Mouse (Mus musculus) hindbrain, embryonic 12.5 days (tissue): ENCODE measurements around the gene Lmx1b. TPM values are rescaled to one million over a fixed set of nuclear protein-coding genes. Genes with fewer than 3 reads are reported as not detected.

Source experiments
- ATAC-seq: fragments of 200-750 bp; cut with Nextera tagmentation; 2 replicates; pipeline ENCODE4 v1.8.0; 2017; ENCODE audit warnings: moderate TSS enrichment; ENCODE audit not compliant: low FRiP score
- H3K27ac ChIP-seq: fragments of 300-500 bp; sonication (generic); 2 replicates; pipeline ENCODE4 v1.5.1; 2016; ENCODE audit warnings: mild to moderate bottlenecking
- H3K27me3 ChIP-seq: fragments of 300-500 bp; sonication (generic); 2 replicates; pipeline ENCODE4 v1.6.1; 2016; ENCODE audit warnings: mild to moderate bottlenecking
- H3K36me3 ChIP-seq: fragments of 300-500 bp; sonication (generic); 2 replicates; pipeline ENCODE4 v1.6.1; 2016; ENCODE audit warnings: mild to moderate bottlenecking
- H3K4me1 ChIP-seq: fragments of 300-500 bp; sonication (generic); 2 replicates; pipeline ENCODE4 v1.6.1; 2016
- H3K4me2 ChIP-seq: fragments of 300-500 bp; sonication (generic); replicated peaks from 2 replicates; pipeline ENCODE4 v1.6.1; 2016; ENCODE audit warnings: mild to moderate bottlenecking
- H3K4me3 ChIP-seq: fragments of 300-500 bp; sonication (generic); 2 replicates; pipeline ENCODE4 v1.5.1; 2016; ENCODE audit warnings: mild to moderate bottlenecking
- H3K9ac ChIP-seq: fragments of 300-500 bp; sonication (generic); 2 replicates; pipeline ENCODE4 v1.6.1; 2016; ENCODE audit warnings: mild to moderate bottlenecking, moderate library complexity
- H3K9me3 ChIP-seq: fragments of 300-500 bp; sonication (generic); replicated peaks from 2 replicates; pipeline ENCODE4 v1.6.1; 2016; ENCODE audit warnings: mild to moderate bottlenecking
- WGBS: fragments of 180-500 bp; shearing (Covaris S2); methylation state at CpG from one replicate; pipeline ENCODE4 v1.1.7; 2016; 5-methylcytosine and 5-hydroxymethylcytosine counted together
- polyA plus RNA-seq: library from polyadenylated mRNA; unstranded; fragments of >200 nt; fragmentation: Nextera tagmentation; extraction: Ambion mirVana; gene quantifications from 2 replicates; pipeline ENCODE4 v1.2.1, GENCODE M21; 2016

The Lmx1b gene
- polyA plus RNA-seq, 1 experiment from 2014 or later, result 5.0 TPM

- no peaks in the 10 kb centered on the region for H3K9me3 ChIP-seq
- H3K4me1 ChIP-seq, result peaks cover 23% of the 10 kb centered on the region
- H3K27me3 ChIP-seq, result peaks cover 99% of the 10 kb centered on the region
- H3K4me2 ChIP-seq, result peak overlapping the region; percentile 60
- WGBS, result under 1% methylated on average over 41 of the region's 41 CpGs
- no peak for ATAC-seq
- peak overlapping the region; percentile 45 for H3K4me3 ChIP-seq
- no peaks in the 10 kb centered on the region for H3K36me3 ChIP-seq
- H3K27ac ChIP-seq, result peak overlapping the region; percentile 76
- peak overlapping the region; percentile 68 for H3K9ac ChIP-seq
Measured at GRCm38 (mm10) chr2:33641859-33642571, 1.7 kb upstream of the Lmx1b start.

GRCm38 (mm10) chr2:33640978-33641858, 907 bp upstream of the Lmx1b start:
- Histone ChIP-seq H3K4me1 (peaks cover 23% of the 10 kb centered on the region), H3K27ac (peak overlapping the region; percentile 77), H3K4me3 (peak overlapping the region; percentile 45), H3K9me3 (no peaks in the 10 kb centered on the region), H3K9ac (peak overlapping the region; percentile 68), H3K36me3 (no peaks in the 10 kb centered on the region), H3K4me2 (peak overlapping the region; percentile 60), H3K27me3 (peaks cover 91% of the 10 kb centered on the region)
- peak; percentile 64; the same call in 1 of the 2 replicates for ATAC-seq
- under 1% methylated on average over 42 of the region's 56 CpGs for WGBS

GRCm38 (mm10) chr2:33639301-33640170, 775 bp downstream of the Lmx1b start:
- peaks cover 23% of the 10 kb centered on the region for H3K4me1 ChIP-seq
- H3K4me2 ChIP-seq, result peak overlapping the region; percentile 60
- peaks cover 90% of the 10 kb centered on the region for H3K27me3 ChIP-seq
- H3K9ac ChIP-seq, result peak overlapping the region; percentile 68
- H3K4me3 ChIP-seq, result peak overlapping the region; percentile 45
- no peak; the same call in 1 of the 2 replicates for ATAC-seq
- peak overlapping the region; percentile 77 for H3K27ac ChIP-seq
- H3K9me3 ChIP-seq, result no peaks in the 10 kb centered on the region
- H3K36me3 ChIP-seq, result no peaks in the 10 kb centered on the region
- under 1% methylated on average over 68 of the region's 71 CpGs for WGBS

- H3K27ac ChIP-seq, result peak overlapping the region; percentile 77
- H3K9ac ChIP-seq, result peak overlapping the region; percentile 68
- H3K27me3 ChIP-seq, result peaks cover 90% of the 10 kb centered on the region
- H3K36me3 ChIP-seq, result no peaks in the 10 kb centered on the region
- no peaks in the 10 kb centered on the region for H3K9me3 ChIP-seq
- no peak for ATAC-seq
- H3K4me1 ChIP-seq, result peaks cover 20% of the 10 kb centered on the region
- peak overlapping the region; percentile 45 for H3K4me3 ChIP-seq
- peak overlapping the region; percentile 60 for H3K4me2 ChIP-seq
- 19% methylated on average over 6 of the region's 6 CpGs for WGBS
Measured at GRCm38 (mm10) chr2:33638141-33638733, 2.1 kb downstream of the Lmx1b start.

GRCm38 (mm10) chr2:33637288-33637687, 3.0 kb downstream of the Lmx1b start:
- Histone ChIP-seq H3K4me1 (peaks cover 18% of the 10 kb centered on the region), H3K36me3 (no peaks in the 10 kb centered on the region), H3K9me3 (no peaks in the 10 kb centered on the region), H3K27ac (peak overlapping the region; percentile 45), H3K4me2 (peak overlapping the region; percentile 60), H3K27me3 (peaks cover 90% of the 10 kb centered on the region), H3K9ac (no peak overlapping the region; the same call in 1 of the 2 replicates), H3K4me3 (peak overlapping the region; percentile 45; the same call in 1 of the 2 replicates)
- no peak for ATAC-seq
- 4% methylated on average over 7 of the region's 7 CpGs for WGBS

- Histone ChIP-seq H3K9me3 (no peaks in the 10 kb centered on the region), H3K36me3 (no peaks in the 10 kb centered on the region), H3K27me3 (peaks cover 90% of the 10 kb centered on the region), H3K4me3 (peak overlapping the region; percentile 45), H3K27ac (0 out of 2 replicates have a peak overlapping the region, but pooled peaks have one; percentile 37), H3K9ac (peak overlapping the region; percentile 61), H3K4me2 (peak overlapping the region; percentile 60), H3K4me1 (peaks cover 17% of the 10 kb centered on the region)
- under 1% methylated on average over 26 of the region's 26 CpGs for WGBS
- ATAC-seq, result no peak
Measured at GRCm38 (mm10) chr2:33636628-33637188, 3.6 kb downstream of the Lmx1b start.

GRCm38 (mm10) chr2:33636117-33636521, 4.2 kb downstream of the Lmx1b start:
- no peak for ATAC-seq
- H3K9ac ChIP-seq, result peak overlapping the region; percentile 61
- peak overlapping the region; percentile 45 for H3K4me3 ChIP-seq
- peaks cover 90% of the 10 kb centered on the region for H3K27me3 ChIP-seq
- under 1% methylated on average over 21 of the region's 21 CpGs for WGBS
- H3K36me3 ChIP-seq, result no peaks in the 10 kb centered on the region
- H3K9me3 ChIP-seq, result no peaks in the 10 kb centered on the region
- peak overlapping the region; percentile 60 for H3K4me2 ChIP-seq
- peaks cover 23% of the 10 kb centered on the region for H3K4me1 ChIP-seq
- H3K27ac ChIP-seq, result peak overlapping the region; percentile 18; the same call in 1 of the 2 replicates

GRCm38 (mm10) chr2:33635323-33636116, 4.8 kb downstream of the Lmx1b start:
- peaks cover 20% of the 10 kb centered on the region for H3K4me1 ChIP-seq
- H3K4me2 ChIP-seq, result peak overlapping the region; percentile 60
- no peak for ATAC-seq

GRCm38 (mm10) chr2:33634481-33635090, 5.7 kb downstream of the Lmx1b start:
- H3K27ac ChIP-seq, result peak overlapping the region; percentile 18; the same call in 1 of the 2 replicates
- peaks cover 26% of the 10 kb centered on the region for H3K4me1 ChIP-seq
- H3K27me3 ChIP-seq, result peaks cover 90% of the 10 kb centered on the region
- H3K9me3 ChIP-seq, result no peaks in the 10 kb centered on the region
- no peak for ATAC-seq
- H3K4me3 ChIP-seq, result 0 out of 2 replicates have a peak overlapping the region, but pooled peaks have one; percentile 45
- peak overlapping the region; percentile 61; the same call in 1 of the 2 replicates for H3K9ac ChIP-seq
- H3K4me2 ChIP-seq, result peak overlapping the region; percentile 60
- no peaks in the 10 kb centered on the region for H3K36me3 ChIP-seq
- WGBS, result 13% methylated on average over 4 of the region's 4 CpGs

More at GRCm38 (mm10) chr2:33635323-33636116, 4.8 kb downstream of the Lmx1b start:
- WGBS, result 3% methylated on average over 19 of the region's 19 CpGs
- Histone ChIP-seq H3K27ac (peak overlapping the region; percentile 18; the same call in 1 of the 2 replicates), H3K27me3 (peaks cover 90% of the 10 kb centered on the region), H3K9me3 (no peaks in the 10 kb centered on the region), H3K4me3 (peak overlapping the region; percentile 45), H3K36me3 (no peaks in the 10 kb centered on the region), H3K9ac (peak overlapping the region; percentile 61)

- no peak for ATAC-seq
- Histone ChIP-seq H3K4me3 (no peak overlapping the region), H3K27me3 (peaks cover 90% of the 10 kb centered on the region), H3K4me2 (peak overlapping the region; percentile 48; the same call in 1 of the 2 replicates), H3K9me3 (no peaks in the 10 kb centered on the region), H3K9ac (no peak overlapping the region), H3K4me1 (peaks cover 20% of the 10 kb centered on the region), H3K27ac (no peak overlapping the region), H3K36me3 (no peaks in the 10 kb centered on the region)
- WGBS, result 13% methylated on average over 5 of the region's 5 CpGs
Measured at GRCm38 (mm10) chr2:33633955-33634354, 6.4 kb downstream of the Lmx1b start.
